Mouse (Mus musculus) 3134 (cell line): ENCODE results near the gene Nrip1.

ENCODE experiments used
- DNase-seq: peaks from one replicate; pipeline ENCODE4 v3.0.0-alpha.2; 2011; ENCODE audit warnings: low spot score; ENCODE audit not compliant: insufficient read length; ENCODE audit errors: extremely low read depth

Nrip1 gene

GRCm38 (mm10) chr16:76316940-76317822 is 56.4 kb downstream of the Nrip1 start:
- no peak for DNase-seq

- no peak for DNase-seq
Measured at GRCm38 (mm10) chr16:76315642-76316041, 58.0 kb downstream of the Nrip1 start.

GRCm38 (mm10) chr16:76314013-76314950 is 59.3 kb downstream of the Nrip1 start:
- DNase-seq, result no peak

GRCm38 (mm10) chr16:76312887-76313420 is 60.7 kb downstream of the Nrip1 start:
- DNase-seq, result no peak

GRCm38 (mm10) chr16:76310791-76311190 is 62.8 kb downstream of the Nrip1 start:
- DNase-seq, result no peak

GRCm38 (mm10) chr16:76310286-76310685 is 63.3 kb downstream of the Nrip1 start:
- DNase-seq, result no peak

GRCm38 (mm10) chr16:76309280-76309679 is 64.3 kb downstream of the Nrip1 start:
- DNase-seq, result no peak

GRCm38 (mm10) chr16:76307039-76307438 is 66.6 kb downstream of the Nrip1 start:
- no peak for DNase-seq

GRCm38 (mm10) chr16:76306446-76306845 is 67.2 kb downstream of the Nrip1 start:
- no peak for DNase-seq

- DNase-seq, result no peak
Measured at GRCm38 (mm10) chr16:76303436-76303835, 70.2 kb downstream of the Nrip1 start.

GRCm38 (mm10) chr16:76301728-76302050 is 71.9 kb downstream of the Nrip1 start:
- no peak for DNase-seq

- no peak for DNase-seq
Measured at GRCm38 (mm10) chr16:76301037-76301727, 72.4 kb downstream of the Nrip1 start.

GRCm38 (mm10) chr16:76300452-76300851 is 73.2 kb downstream of the Nrip1 start:
- no peak for DNase-seq

GRCm38 (mm10) chr16:76299511-76299910 is 74.1 kb downstream of the Nrip1 start:
- no peak for DNase-seq

- DNase-seq, result no peak
Measured at GRCm38 (mm10) chr16:76295322-76295721, 78.3 kb downstream of the Nrip1 start.

GRCm38 (mm10) chr16:76294550-76294949 is 79.1 kb downstream of the Nrip1 start:
- DNase-seq, result no peak

GRCm38 (mm10) chr16:76293765-76294463 is 79.7 kb downstream of the Nrip1 start:
- peak; percentile 10 for DNase-seq

GRCm38 (mm10) chr16:76293176-76293575 is 80.5 kb downstream of the Nrip1 start:
- DNase-seq, result no peak

GRCm38 (mm10) chr16:76292656-76293055 is 81.0 kb downstream of the Nrip1 start:
- DNase-seq, result no peak

- no peak for DNase-seq
Measured at GRCm38 (mm10) chr16:76291366-76291765, 82.3 kb downstream of the Nrip1 start.
